Mouse (Mus musculus): ENCODE measurements around the gene Cabp2. TPM values are rescaled to one million over a fixed set of nuclear protein-coding genes. Genes with fewer than 3 reads are reported as not detected.

Gene Cabp2
- polyA plus RNA-seq, 1 experiment from 2014 or later: not detected

DNA sequence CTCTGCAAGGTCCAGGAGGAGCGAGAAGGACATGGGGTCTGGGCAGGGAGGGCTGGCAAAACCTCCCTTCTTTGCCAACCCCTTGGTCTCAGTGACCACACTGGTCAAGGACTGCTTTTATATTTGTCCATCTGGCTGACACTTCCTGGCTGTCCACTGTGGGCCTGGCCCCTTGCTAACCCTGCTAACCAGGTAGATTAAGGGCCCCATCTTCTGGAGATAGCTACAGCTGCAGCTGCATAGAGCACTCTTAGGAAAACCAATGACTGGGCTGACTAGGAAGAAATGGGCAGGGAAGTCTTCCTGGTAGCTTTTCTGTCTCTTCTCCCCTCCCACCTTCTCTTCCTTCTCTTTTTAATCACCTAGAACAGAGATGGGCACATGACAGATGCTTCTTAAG is 3.6 kb downstream of the Cabp2 start:
- H3K4me2 ChIP-seq (ENCODE audit: low read length): no peak overlapping the region
- no peaks in the 10 kb centered on the region for H3K9me3 ChIP-seq (ENCODE audit: control insufficient read depth, low read length)
- 89% methylated on average over 1 of the region's 1 CpGs for WGBS
- H3K27me3 ChIP-seq (replicated peaks; ENCODE audit: control insufficient read depth, insufficient read depth, low read length): no peaks in the 10 kb centered on the region
- H3K9ac ChIP-seq (replicated peaks; ENCODE audit: low read depth, low read length): no peak overlapping the region
- no peaks in the 10 kb centered on the region; the same call in 1 of the 2 replicates for H3K4me1 ChIP-seq (replicated peaks; ENCODE audit: control insufficient read depth, insufficient read depth, low read length)
- H3K27ac ChIP-seq (ENCODE audit: low read length): no peak overlapping the region
- ATAC-seq: no peak
- no peak overlapping the region for H3K4me3 ChIP-seq (replicated peaks; ENCODE audit: low read length)
- no peaks in the 10 kb centered on the region for H3K36me3 ChIP-seq (ENCODE audit: control insufficient read depth, insufficient read depth)

DNA sequence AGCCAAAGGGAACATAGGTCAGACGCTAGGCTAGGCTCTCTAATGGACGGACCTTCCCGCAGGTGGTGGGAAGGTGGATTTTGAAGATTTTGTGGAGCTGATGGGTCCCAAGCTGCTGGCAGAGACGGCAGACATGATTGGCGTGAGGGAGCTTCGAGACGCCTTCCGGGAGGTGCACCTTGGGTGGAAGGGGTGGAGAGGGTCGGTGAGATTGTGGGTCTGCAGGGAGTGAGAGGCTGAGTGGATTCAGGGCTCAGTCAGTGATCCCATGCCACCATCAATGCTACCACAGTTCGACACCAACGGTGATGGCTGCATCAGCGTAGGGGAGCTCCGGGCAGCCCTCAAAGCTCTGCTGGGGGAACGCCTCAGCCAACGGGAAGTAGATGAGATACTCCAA is 4.8 kb downstream of the Cabp2 start:
- H3K27ac ChIP-seq (ENCODE audit: low read length): no peak overlapping the region
- no peak overlapping the region for H3K4me2 ChIP-seq (ENCODE audit: low read length)
- no peak overlapping the region for H3K4me3 ChIP-seq (replicated peaks; ENCODE audit: low read length)
- H3K27me3 ChIP-seq (replicated peaks; ENCODE audit: control insufficient read depth, insufficient read depth, low read length): no peaks in the 10 kb centered on the region
- H3K9me3 ChIP-seq (ENCODE audit: control insufficient read depth, low read length): no peaks in the 10 kb centered on the region
- no peak overlapping the region for H3K9ac ChIP-seq (replicated peaks; ENCODE audit: low read depth, low read length)
- no peak for ATAC-seq
- WGBS: 91% methylated on average over 15 of the region's 15 CpGs
- H3K4me1 ChIP-seq (replicated peaks; ENCODE audit: control insufficient read depth, insufficient read depth, low read length): no peaks in the 10 kb centered on the region; the same call in 1 of the 2 replicates
- no peaks in the 10 kb centered on the region for H3K36me3 ChIP-seq (ENCODE audit: control insufficient read depth, insufficient read depth)

DNA sequence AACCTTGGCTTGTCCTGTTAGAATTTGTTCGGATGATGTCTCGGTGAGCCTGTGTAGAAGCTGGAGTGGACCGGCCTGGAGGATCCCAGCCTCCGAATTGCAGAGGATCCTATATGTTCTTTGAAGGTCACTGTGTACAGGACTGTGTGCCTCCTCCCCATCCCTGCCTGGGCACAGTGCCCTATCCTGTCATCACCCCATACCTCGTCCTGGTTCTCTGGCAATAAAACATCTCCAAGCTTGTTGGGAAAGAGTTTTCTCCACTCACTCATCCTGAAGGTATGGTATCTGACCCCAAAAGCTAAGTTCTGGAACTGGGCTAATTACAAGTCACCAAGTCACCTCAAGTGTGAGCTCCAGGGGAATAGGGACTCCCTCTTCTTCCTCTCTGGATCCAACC is 5.7 kb downstream of the Cabp2 start:
- Histone ChIP-seq H3K27ac (ENCODE audit: low read length) (no peak overlapping the region), H3K9ac (replicated peaks; ENCODE audit: low read depth, low read length) (no peak overlapping the region), H3K4me1 (replicated peaks; ENCODE audit: control insufficient read depth, insufficient read depth, low read length) (no peaks in the 10 kb centered on the region; the same call in 1 of the 2 replicates), H3K4me2 (ENCODE audit: low read length) (no peak overlapping the region), H3K36me3 (ENCODE audit: control insufficient read depth, insufficient read depth) (no peaks in the 10 kb centered on the region), H3K9me3 (ENCODE audit: control insufficient read depth, low read length) (no peaks in the 10 kb centered on the region), H3K27me3 (replicated peaks; ENCODE audit: control insufficient read depth, insufficient read depth, low read length) (no peaks in the 10 kb centered on the region), H3K4me3 (replicated peaks; ENCODE audit: low read length) (no peak overlapping the region)
- no peak for ATAC-seq
- 85% methylated on average over 5 of the region's 5 CpGs for WGBS

DNA sequence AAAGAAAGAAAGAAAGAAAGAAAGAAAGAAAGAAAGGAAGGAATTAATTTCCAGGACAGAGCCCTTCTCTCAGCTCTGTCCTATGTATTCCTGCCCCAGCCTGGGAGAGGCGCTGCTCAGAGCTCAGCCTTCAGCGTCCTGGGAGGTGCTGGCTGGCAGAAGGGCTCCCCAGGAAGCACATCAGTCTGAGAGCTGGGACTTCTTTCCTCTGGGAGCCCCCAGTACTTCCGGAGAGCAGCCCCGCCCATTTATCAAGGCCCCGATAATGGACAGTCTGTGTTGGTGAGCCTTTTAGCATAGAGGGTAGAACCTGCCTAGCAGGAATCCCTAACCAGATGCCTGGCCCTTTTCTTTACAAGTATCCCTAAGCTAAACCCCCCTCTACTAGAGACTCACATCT is 6.8 kb downstream of the Cabp2 start:
- no peaks in the 10 kb centered on the region for H3K27me3 ChIP-seq (replicated peaks; ENCODE audit: control insufficient read depth, insufficient read depth, low read length)
- no peak overlapping the region for H3K4me2 ChIP-seq (ENCODE audit: low read length)
- no peaks in the 10 kb centered on the region for H3K9me3 ChIP-seq (ENCODE audit: control insufficient read depth, low read length)
- H3K36me3 ChIP-seq (ENCODE audit: control insufficient read depth, insufficient read depth): no peaks in the 10 kb centered on the region
- WGBS: 58% methylated on average over 5 of the region's 5 CpGs
- H3K4me1 ChIP-seq (replicated peaks; ENCODE audit: control insufficient read depth, insufficient read depth, low read length): no peaks in the 10 kb centered on the region; the same call in 1 of the 2 replicates
- H3K4me3 ChIP-seq (replicated peaks; ENCODE audit: low read length): no peak overlapping the region
- H3K9ac ChIP-seq (replicated peaks; ENCODE audit: low read depth, low read length): no peak overlapping the region
- no peak for ATAC-seq
- H3K27ac ChIP-seq (ENCODE audit: low read length): no peak overlapping the region

DNA sequence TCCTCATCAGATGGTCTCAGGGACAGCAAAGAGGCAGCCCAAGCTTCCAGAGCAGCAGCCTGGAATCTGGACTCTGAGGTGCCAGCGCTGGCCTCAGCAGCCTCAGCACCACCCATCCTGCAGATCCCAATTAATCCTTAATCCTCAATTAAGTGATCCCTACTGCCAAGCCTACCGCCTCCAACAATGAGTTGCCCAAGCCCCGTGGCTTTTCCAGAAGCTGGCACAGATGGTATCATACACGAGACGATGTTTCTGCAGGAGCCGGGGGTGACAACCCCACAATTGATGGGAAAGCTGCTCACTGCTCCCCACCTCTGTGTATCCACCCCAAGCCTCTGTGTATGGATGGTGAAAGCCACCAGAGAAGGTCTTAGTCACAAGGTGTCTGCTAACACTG is 7.8 kb downstream of the Cabp2 start:
- no peak overlapping the region for H3K4me2 ChIP-seq (ENCODE audit: low read length)
- no peak overlapping the region for H3K9ac ChIP-seq (replicated peaks; ENCODE audit: low read depth, low read length)
- H3K9me3 ChIP-seq (ENCODE audit: control insufficient read depth, low read length): no peaks in the 10 kb centered on the region
- no peaks in the 10 kb centered on the region for H3K27me3 ChIP-seq (replicated peaks; ENCODE audit: control insufficient read depth, insufficient read depth, low read length)
- no peaks in the 10 kb centered on the region; the same call in 1 of the 2 replicates for H3K4me1 ChIP-seq (replicated peaks; ENCODE audit: control insufficient read depth, insufficient read depth, low read length)
- no peak for ATAC-seq
- H3K36me3 ChIP-seq (ENCODE audit: control insufficient read depth, insufficient read depth): no peaks in the 10 kb centered on the region
- H3K27ac ChIP-seq (ENCODE audit: low read length): no peak overlapping the region
- 30% methylated on average over 6 of the region's 6 CpGs for WGBS
- no peak overlapping the region for H3K4me3 ChIP-seq (replicated peaks; ENCODE audit: low read length)

DNA sequence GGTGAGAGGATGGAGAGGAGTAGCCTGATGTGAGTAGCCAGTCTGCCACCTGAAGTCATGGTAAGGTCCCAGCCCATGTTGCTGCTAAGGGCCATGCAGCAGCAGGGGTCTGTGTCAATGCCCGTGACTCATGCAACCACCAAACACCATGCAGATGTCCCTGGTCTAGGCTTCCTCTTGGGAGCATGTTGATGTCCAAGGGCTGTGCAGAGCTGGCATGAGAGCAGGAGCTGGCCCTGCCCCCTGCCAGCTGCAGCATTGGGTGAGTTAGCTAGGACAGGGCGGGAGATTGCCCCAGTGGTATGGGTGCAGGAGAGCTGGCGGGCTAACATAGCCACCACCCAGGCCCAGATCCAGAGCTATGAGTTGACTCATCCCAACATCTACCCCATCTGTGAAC is 9.1 kb downstream of the Cabp2 start:
- Histone ChIP-seq H3K36me3 (ENCODE audit: control insufficient read depth, insufficient read depth) (no peaks in the 10 kb centered on the region), H3K4me3 (replicated peaks; ENCODE audit: low read length) (no peak overlapping the region), H3K9me3 (ENCODE audit: control insufficient read depth, low read length) (no peaks in the 10 kb centered on the region), H3K27ac (ENCODE audit: low read length) (no peak overlapping the region), H3K4me1 (replicated peaks; ENCODE audit: control insufficient read depth, insufficient read depth, low read length) (no peaks in the 10 kb centered on the region; the same call in 1 of the 2 replicates), H3K4me2 (ENCODE audit: low read length) (no peak overlapping the region), H3K27me3 (replicated peaks; ENCODE audit: control insufficient read depth, insufficient read depth, low read length) (no peaks in the 10 kb centered on the region), H3K9ac (replicated peaks; ENCODE audit: low read depth, low read length) (no peak overlapping the region)
- ATAC-seq: no peak
- 90% methylated on average over 3 of the region's 3 CpGs for WGBS

DNA sequence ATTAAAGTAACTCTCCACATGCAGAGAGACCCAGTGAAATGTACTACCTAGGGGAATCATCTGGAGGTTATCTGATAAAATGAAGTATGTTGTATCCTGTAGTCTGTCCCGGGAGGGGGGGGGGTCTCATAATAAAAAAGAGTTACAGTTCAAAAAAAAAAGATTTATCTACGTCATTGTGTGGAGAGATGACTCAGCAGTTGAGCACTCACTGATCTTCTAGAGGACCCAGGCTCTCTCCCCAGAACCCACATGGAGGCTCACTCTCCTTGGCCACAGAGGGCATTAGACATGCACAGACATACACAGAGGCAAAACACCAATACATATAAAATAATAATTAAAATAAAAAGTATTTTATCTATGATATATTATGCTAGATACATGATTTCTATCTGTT is 10.0 kb downstream of the Cabp2 start:
- 75% methylated on average over 2 of the region's 2 CpGs for WGBS
- Histone ChIP-seq H3K4me2 (ENCODE audit: low read length) (no peak overlapping the region), H3K27ac (ENCODE audit: low read length) (no peak overlapping the region), H3K4me3 (replicated peaks; ENCODE audit: low read length) (no peak overlapping the region), H3K9me3 (ENCODE audit: control insufficient read depth, low read length) (no peaks in the 10 kb centered on the region), H3K4me1 (replicated peaks; ENCODE audit: control insufficient read depth, insufficient read depth, low read length) (peaks cover 6% of the 10 kb centered on the region), H3K27me3 (replicated peaks; ENCODE audit: control insufficient read depth, insufficient read depth, low read length) (no peaks in the 10 kb centered on the region), H3K36me3 (ENCODE audit: control insufficient read depth, insufficient read depth) (no peaks in the 10 kb centered on the region), H3K9ac (replicated peaks; ENCODE audit: low read depth, low read length) (no peak overlapping the region)
- ATAC-seq: no peak

DNA sequence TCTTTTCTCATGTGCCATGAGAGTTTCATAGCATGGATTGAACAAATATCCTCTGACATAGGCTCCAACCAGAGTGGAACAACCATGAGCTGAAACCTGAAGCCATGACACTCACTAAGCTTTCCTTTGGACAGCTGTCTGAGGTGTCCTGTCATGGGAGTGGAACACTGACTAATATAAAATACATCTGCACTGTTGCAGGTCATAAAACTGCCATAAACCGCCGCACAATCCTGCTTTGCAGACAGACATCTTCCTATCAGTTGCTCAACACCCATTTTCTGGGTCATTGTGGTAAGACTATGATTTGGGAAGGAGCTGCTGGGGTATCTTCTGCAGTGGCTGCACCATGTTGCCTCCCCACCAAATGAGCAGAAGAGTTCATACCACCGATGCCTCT is 11.4 kb downstream of the Cabp2 start:
- 88% methylated on average over 3 of the region's 3 CpGs for WGBS
- H3K9ac ChIP-seq (replicated peaks; ENCODE audit: low read depth, low read length): no peak overlapping the region
- H3K4me1 ChIP-seq (replicated peaks; ENCODE audit: control insufficient read depth, insufficient read depth, low read length): peaks cover 11% of the 10 kb centered on the region

DNA sequence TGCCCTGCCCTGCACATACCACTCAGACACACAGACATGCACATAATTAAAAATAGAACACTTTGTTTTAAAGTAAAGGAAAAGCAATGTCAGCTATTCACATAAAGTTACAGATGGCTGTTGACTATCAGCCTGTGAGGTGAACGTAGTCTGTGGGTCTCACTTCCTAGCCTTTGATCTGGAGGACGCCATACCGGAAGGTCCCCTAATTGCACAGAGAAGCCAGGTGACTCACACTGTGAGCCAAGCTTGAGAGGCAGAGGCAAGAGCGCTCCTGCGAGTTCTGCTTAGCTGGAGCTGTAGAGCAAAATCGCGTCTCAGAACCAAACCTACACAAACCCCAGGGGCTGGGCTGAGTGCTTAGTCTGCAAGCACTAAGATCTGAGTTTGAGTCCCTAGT is 12.4 kb downstream of the Cabp2 start:
- H3K9me3 ChIP-seq (ENCODE audit: control insufficient read depth, low read length): no peaks in the 10 kb centered on the region
- H3K4me3 ChIP-seq (replicated peaks; ENCODE audit: low read length): no peak overlapping the region
- H3K4me2 ChIP-seq (ENCODE audit: low read length): no peak overlapping the region
- ATAC-seq: no peak
- H3K27ac ChIP-seq (ENCODE audit: low read length): no peak overlapping the region
- H3K9ac ChIP-seq (replicated peaks; ENCODE audit: low read depth, low read length): no peak overlapping the region
- WGBS: 85% methylated on average over 7 of the region's 7 CpGs
- no peaks in the 10 kb centered on the region for H3K36me3 ChIP-seq (ENCODE audit: control insufficient read depth, insufficient read depth)
- no peaks in the 10 kb centered on the region for H3K27me3 ChIP-seq (replicated peaks; ENCODE audit: control insufficient read depth, insufficient read depth, low read length)
- H3K4me1 ChIP-seq (replicated peaks; ENCODE audit: control insufficient read depth, insufficient read depth, low read length): peaks cover 15% of the 10 kb centered on the region

More for the DNA sequence above, 11.4 kb downstream of the Cabp2 start:
- no peak for ATAC-seq
- no peak overlapping the region for H3K27ac ChIP-seq (ENCODE audit: low read length)
- H3K4me3 ChIP-seq (replicated peaks; ENCODE audit: low read length): no peak overlapping the region
- H3K4me2 ChIP-seq (ENCODE audit: low read length): no peak overlapping the region
- H3K36me3 ChIP-seq (ENCODE audit: control insufficient read depth, insufficient read depth): no peaks in the 10 kb centered on the region
- no peaks in the 10 kb centered on the region for H3K27me3 ChIP-seq (replicated peaks; ENCODE audit: control insufficient read depth, insufficient read depth, low read length)
- H3K9me3 ChIP-seq (ENCODE audit: control insufficient read depth, low read length): no peaks in the 10 kb centered on the region

DNA sequence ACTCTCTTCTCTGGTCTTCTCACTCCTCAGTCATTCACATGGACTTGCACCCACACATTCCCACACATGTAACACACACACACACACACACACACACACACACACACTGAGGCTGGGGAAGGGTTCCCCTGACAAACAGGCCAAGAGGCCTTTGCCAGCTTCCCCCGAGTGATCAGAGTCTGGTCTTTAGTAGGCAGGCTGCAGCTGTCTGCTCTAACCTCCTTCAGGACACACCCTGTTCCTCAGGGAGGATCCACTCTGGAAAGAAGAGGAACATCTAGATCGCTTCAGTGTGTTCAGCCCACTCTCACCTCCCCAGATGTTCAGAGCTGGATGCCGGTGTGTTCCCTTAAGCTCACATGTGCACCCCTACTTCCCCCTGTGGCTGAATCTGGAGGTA is 13.0 kb downstream of the Cabp2 start:
- no peak for ATAC-seq

More for the DNA sequence above, 13.0 kb downstream of the Cabp2 start:
- 74% methylated on average over 3 of the region's 3 CpGs for WGBS
- Histone ChIP-seq H3K36me3 (ENCODE audit: control insufficient read depth, insufficient read depth) (no peaks in the 10 kb centered on the region), H3K27ac (ENCODE audit: low read length) (no peak overlapping the region), H3K9ac (replicated peaks; ENCODE audit: low read depth, low read length) (no peak overlapping the region), H3K9me3 (ENCODE audit: control insufficient read depth, low read length) (no peaks in the 10 kb centered on the region), H3K4me2 (ENCODE audit: low read length) (no peak overlapping the region), H3K4me3 (replicated peaks; ENCODE audit: low read length) (no peak overlapping the region), H3K27me3 (replicated peaks; ENCODE audit: control insufficient read depth, insufficient read depth, low read length) (no peaks in the 10 kb centered on the region; the same call in 1 of the 2 replicates), H3K4me1 (replicated peaks; ENCODE audit: control insufficient read depth, insufficient read depth, low read length) (peaks cover 21% of the 10 kb centered on the region)
